Mouse (Mus musculus): ENCODE measurements around the gene Ric8a. TPM values are rescaled to one million over a fixed set of nuclear protein-coding genes. Genes with fewer than 3 reads are reported as not detected.

Gene Ric8a
- total RNA-seq (2021), result 10 to 100 TPM; 76.8 to 83.7 TPM

DNA sequence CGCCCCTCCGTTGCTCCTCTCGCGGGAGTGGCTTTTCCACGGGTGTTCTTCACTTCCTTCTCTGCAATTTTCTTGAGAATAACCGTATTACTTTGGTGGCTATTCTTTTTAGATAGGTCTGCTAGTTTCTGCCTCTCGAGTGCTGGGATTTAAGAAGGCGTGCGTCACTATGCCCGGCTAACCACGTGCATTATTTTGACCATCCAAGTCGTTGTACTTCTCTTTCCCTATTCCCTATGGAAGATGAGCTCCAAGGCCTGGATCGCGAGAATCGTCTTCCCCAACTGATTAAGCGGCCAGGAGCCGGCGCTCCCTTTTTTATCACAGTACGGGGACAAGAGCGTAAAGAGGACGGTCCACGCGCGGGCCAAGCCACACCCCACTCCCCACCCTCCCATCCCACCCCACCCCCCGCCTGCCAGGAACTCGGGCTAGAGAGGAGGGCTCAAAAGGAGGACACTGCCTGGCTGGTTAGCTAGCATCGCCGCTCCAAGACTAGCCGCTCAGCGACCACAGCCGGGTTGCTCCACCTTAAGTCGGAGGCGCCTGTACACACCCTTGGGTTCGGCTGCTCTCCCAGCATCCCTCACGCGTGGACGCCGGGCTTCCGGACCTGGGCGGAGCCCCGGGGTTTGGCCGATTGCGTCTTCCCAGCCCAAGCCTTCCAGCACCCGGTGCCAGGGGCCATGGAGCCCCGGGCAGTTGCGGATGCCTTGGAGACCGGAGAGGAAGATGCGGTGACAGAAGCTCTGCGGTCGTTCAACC, at the start of gene Ric8a:
Gene Ric8a, plus strand, starts transcription at position 173 of the 765 bp plus-strand sequence.
- DNase-seq, result peak; percentile 90 to 91

DNA sequence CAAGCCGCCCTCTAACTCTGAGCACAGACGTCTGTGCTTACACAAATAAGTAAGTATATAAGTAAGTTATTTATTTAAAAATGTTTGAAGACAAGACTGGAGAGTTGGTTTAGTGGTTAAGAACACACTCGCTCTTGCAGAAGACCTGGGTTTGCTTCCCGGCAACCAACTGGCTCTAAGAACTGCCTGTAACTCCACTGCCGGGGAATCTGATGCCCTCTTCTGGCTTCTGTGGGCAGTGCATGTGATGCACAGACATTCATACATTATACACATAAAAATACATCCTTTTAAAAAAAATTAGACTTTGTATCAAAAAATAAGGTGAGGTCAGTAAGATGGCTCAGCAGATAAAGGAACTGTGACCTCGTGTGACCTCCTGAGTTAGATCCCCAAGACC, 46.3 kb upstream of the Ric8a start:
- DNase-seq, result no peak

DNA sequence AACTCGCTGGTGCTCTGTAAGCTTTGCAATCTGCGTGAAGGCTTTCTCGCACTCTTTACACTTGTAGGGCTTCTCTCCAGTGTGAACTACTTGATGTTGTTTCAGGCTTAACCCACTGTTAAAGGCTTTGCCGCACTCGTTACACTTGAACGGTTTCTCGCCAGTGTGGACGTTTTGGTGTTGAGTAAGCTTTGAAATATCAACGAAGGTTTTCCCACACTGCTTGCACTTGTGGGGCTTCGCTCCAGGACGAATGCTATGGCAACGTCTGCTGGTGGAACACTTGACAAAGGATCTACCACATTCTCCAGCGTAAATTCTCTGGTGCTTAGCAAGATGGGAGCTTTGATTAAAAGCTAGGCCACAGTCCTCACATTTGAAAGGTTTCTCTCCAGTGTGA, 45.0 kb upstream of the Ric8a start:
- DNase-seq, result peak in 1 of 2 experiments; percentile 35

DNA sequence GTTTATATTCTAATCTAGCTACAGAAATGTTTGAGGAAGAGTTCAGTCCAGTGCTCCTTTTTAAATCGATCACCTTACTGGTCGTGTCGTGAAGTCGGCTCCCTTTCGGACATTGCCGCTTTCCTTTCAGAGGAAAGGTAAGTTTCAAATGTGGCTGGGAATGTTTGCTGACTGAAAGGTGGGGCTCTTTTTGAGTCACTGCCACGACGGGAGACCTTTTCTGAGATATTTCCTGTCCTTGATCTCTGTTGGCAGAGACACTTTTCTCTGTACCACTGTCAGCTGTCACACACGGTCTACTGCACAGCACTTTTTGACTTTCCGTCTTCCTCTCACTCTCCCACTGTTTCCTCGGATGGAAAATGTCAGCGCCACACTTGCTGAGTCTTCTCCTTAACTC, 43.9 kb upstream of the Ric8a start:
- no peak for DNase-seq

DNA sequence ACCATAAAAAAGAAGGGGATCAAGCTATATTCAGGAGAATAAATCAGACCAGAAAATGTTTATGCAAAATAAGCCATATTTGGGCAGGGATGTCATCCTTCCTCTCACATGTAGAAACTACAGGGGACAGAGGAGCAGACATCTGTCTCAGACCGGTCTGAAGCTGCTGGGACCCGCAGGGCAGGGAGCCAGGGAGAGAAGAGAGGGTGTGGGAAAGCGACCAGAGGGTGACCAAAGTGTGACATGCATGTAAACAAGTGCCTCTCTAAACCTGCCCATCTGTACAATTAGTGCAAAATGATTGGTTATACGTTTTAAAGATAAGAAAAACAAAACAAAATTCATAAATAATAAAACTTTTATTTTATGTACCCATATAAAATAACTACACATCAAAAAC, 36.6 kb upstream of the Ric8a start:
- DNase-seq, result no peak

DNA sequence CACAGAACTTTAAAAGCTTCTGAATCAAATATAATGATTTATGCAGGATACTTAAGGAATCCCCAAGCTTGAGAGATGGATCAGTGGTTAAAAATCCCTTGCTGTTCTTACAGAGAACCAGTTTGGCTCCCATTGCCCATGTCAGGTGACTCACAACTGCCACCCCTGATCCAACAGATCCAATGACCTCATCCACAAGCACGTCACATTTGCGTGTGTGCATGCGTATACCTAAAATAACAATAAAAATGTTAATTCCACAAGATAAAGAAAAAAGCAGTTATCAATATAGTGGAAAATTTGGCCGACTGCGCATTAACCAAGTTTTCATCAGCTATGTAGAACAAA, 35.5 kb upstream of the Ric8a start:
- DNase-seq, result no peak

DNA sequence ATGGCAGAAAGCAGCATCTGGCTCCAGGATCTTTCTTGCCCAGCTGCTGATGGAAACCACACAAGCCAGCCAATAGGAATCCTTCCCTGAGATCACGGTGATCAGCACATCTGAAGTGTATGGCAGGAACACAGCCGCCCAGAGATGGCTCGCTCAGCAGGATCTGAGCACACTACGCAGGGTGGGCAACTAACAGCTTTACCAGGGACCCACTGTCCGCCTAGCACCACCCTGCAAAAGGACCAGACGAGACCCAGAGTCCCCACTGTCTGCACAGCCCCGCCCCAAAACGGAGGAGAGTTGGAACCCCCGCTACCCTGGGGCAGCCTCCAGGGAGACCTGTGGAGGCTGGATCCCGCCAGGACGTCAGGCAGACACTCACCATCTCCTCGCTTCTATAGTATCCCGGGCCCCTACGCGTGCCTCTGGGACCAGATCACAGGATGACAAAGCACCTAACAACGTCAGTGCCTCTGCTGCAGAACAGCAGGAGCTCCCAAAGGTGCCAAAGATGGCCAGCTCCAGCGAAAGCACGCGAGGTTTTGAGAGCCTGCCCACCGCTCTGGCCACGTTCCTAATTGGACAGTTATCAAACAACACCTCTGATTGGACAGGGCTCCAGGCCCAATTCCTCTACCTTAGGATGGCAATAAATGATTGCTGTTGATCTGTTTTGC, 35.0 kb upstream of the Ric8a start, which contains the start of gene Zfp941:
Gene Zfp941, minus strand, starts transcription at position 526 of the 677 bp plus-strand sequence.
- DNase-seq, result peak in 1 of 2 experiments; percentile 36

DNA sequence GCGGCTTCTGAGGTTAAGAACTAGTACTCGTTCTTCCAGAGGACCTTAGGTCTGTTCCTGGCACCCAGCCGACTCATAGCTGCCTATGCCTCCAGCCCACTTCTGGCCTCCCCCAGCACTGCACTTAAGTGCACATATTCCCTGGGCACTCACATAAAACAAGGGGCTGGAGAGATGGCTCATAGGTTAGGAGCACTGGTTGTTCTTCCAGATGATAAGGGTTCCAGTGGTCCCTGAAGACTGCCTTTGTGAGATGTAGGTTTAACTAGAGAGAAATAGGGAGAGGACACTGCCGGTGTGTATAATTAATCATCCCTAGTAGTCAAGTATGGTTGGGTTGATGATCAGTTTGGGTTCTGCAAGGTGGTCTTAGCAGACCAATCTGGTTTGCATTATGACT, 34.0 kb upstream of the Ric8a start:
- no peak for DNase-seq

DNA sequence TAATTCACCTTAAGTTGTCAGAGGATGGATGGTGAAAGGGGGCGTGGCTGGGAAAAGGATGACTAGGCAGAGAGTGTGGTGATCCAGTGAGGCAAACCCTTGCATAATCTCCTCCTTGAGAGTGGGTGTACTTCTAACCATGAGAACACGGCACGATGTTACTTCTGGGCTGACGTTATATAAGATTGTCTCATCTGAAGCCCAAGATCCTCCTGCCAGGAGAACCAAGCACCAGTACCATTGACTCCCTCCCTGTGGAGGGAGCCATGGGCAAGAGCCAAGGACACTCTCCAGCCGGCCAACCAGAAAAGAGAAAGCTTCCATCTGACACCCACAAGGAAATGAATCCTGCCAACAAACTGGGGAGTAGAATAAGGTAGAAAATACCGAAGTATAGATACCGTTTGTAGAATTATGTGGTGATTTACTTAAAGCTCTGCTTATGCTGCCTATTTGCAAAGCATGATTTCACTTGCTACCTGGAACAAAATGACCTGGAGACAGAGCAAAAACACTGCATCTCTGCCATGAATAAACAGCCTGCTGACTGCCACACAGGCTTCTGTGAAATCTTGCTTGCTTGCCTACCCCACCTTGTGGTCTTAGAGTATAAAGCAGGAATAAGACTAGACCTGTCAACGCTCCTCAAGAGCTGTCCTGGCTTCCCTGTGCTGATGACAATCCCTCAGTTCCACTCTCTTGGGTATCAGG, 28.4 kb upstream of the Ric8a start:
- DNase-seq, result peak; percentile 45 to 57

DNA sequence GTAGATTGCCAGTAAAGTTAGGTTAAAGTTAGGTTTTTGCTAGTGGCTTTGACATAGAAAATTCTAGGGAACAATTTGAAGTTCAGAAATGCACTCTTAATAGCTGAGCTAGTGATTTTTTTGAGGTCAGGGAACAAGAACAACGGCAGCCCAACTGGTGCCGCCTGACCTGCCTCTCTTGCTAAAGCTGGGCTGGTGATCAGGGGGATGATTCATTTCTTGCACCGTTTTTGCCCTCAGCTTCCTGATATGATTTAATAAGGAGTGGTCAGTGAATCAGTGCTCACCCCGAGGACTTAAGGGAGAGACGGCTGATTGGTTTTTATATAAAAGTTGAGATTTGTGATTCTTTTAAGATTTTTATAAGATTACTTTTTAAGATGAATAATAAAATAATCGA, 25.3 kb upstream of the Ric8a start:
- DNase-seq, result no peak

DNA sequence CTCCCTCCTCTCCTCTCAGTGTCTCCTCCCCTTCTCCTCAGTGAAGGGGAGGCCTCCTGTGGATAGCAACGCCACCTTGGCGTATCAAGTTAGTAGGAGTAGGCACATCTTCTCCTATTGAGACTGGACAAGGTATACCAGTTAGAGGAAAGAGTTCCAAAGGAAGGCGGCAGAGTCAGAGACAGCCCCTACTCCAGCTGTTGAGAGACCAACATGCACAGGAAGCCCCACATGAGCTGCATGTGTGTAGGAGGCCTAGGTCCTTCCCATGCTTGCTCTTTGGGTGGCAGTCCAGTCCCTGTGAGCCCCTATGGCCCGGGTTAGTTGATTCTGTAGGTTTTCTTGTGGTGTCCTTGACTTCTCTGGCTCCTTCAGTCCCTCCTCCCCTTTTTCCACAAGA, 23.4 kb upstream of the Ric8a start:
- DNase-seq, result no peak

DNA sequence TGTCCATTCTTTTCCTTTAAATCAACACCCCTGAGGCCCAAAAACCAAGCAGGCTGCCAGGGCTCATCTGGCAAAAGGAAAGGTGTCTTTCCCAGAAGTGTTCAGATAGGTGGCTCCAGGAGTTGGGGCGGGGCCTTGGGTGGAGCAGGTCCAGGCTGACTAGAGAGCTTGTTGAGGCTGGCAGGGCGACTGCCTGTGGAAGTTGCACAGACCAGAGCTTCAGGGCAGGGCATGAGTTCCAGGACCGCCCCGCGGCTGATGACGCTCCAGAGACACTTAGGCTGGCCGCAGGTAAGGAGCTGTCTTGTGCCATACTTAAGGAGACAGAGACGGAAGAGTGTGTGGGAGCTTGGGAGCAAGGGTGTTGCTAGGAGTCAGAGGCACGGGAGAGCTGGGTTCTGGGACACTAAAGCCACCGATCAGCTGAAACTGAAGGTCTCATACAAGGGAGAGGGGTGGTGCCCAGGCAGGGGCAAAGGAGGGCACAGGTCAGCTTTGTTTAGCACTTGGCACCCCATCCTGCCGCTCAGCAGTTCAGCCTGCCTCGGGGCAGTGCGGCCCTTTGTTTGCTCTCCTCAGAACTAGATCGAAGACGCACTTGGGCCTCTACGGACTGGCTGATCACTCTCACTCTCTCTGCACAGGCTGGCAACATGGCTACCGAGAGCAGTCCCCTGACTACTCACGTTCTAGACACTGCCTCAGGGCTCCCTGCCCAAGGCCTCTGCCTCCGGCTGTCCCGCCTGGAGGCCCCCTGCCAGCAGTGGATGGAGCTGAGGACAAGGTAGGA, 21.6 kb upstream of the Ric8a start, which contains the start of gene Urah:
Gene Urah, plus strand, starts transcription at position 51 of the 790 bp plus-strand sequence.
- DNase-seq, result no peak

DNA sequence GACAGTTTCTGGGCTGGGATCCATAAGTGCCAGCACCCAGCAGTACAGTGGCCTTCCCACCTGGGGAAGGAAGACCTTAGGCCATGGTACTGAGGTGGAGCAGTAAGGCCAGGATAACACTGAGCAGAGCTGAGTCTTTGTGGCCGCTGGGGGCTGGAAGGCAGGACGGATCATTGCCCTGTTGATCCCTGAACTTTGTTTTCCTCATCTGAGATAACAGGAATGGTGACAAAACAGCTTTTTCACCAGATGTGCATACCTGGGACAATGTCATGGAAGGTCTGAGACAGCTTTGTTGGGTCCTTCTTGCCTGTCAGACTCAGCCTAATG, 21.0 kb upstream of the Ric8a start:
- no peak for DNase-seq

DNA sequence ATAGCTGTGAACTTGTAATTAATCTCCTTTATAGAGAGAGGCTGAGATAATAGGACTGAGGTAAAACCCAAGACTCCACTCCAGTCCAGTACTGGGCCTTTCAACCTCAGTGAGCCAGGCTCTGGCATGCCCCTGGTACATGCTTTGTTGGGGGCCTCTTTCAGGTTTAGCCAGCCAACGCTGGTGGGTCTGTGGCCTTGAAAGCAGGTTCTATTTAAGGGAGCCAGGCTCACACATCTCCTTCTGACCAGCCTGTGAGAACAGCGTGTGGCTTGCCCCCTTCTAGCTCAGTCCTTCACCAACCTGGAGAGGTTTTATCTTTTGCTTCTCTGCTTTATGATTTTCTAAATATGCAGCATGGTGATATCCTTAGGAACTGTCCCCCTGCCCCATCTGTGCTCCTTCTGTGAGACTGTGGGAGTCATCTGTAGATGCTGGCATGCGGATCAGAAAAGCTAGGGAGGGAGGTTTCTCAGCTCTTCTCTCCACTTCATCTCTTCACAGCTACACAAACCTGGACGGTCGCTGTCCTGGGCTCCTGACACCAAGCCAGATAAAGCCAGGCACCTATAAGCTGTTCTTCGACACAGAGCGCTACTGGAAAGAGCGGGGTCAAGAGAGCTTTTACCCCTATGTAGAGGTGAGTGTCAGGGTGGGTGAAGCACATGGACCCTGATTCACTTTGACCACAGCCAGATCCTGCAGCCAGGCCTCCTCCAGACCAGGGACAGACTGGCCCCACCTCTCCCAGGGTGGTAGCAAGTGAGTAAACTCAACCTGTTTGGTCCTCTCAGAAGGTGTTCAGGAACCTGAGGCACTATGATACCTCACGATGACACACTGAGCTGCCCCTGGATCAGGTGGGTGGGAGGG, 20.3 kb upstream of the Ric8a start:
- peak; percentile 48 to 57 for DNase-seq

DNA sequence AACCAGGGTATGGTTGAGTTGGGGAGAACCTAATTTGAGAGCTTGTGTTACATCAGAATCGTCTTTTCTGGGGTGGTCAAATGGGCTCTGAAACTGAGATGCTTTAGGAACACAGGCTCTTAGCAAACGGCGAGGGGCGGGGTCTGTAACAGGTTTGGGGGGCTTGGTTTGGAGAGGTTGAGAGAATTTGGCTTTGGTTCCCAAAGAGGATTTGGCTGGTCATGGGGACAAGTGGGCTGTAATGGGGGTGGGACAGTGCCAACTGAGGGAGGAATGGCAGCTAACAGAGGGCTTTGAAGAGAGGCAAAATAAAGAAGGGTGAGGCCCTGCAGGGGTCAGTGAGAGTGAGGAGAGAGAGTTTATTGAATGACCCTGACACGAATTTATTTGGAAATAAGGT, 17.2 kb upstream of the Ric8a start:
- no peak for DNase-seq

DNA sequence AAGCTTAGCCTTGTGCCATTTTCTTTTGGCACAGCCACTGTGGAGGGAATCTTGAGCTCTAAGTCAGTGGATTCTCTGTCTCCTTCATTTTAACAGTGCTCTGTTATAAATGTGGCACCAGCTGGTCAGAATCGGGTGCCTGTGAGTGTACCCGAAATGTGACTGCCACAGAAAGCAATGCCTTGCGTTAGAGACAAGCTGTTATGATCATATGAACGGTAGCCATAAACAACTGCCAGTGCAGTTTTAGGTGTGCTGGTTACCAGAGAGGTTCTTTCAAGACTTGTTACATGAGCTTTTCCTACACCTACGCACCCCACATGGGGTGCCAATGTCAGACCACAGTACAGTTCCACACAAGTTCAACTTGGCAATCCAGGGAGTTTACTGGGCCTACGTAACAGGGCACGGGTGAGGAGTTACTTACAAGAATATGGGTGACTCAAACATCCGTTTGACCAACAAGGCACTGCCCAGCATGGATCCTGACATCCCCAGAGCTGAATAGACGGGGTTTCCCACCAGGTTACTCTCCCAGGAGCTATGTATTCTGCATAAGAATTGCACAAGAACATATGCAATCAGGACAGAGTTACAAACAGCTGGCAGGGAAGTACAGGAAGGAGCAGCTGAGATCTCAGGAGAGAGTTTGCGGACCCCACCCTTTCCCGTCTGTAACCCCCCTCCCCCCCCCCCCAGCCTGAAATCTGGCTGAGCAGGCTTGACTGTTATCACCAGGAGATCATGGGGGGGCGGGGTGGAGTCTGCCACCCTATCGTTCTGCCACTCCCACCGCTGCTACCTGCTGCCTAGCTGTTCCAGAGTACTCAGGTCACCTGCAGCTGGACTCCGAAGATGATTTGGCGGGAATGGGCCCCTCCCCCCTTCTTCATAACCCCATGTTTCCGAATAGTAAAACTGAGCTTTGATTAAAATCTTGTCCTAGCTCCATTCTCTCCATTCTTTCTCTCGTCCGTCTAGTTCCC, 15.7 kb upstream of the Ric8a start:
- no peak for DNase-seq

DNA sequence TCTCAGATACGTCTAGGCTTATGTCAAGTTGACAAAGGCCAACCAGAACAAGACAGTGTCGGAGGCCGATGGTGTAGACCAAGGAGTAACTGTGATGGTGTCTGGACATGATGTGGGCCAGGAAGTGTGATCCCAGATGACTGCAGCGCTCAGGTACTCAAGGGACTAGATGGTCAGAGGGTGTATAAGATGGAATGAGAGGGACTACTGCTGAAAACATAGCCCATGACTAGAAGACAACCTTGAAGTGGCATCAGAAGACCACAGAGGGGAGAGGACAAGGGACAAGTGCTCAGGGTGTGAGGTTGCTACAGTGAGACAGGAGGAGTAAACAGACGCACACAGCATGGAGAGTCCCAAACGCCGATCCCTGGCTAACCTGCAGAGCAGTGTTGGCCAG, 13.0 kb upstream of the Ric8a start:
- no peak for DNase-seq

DNA sequence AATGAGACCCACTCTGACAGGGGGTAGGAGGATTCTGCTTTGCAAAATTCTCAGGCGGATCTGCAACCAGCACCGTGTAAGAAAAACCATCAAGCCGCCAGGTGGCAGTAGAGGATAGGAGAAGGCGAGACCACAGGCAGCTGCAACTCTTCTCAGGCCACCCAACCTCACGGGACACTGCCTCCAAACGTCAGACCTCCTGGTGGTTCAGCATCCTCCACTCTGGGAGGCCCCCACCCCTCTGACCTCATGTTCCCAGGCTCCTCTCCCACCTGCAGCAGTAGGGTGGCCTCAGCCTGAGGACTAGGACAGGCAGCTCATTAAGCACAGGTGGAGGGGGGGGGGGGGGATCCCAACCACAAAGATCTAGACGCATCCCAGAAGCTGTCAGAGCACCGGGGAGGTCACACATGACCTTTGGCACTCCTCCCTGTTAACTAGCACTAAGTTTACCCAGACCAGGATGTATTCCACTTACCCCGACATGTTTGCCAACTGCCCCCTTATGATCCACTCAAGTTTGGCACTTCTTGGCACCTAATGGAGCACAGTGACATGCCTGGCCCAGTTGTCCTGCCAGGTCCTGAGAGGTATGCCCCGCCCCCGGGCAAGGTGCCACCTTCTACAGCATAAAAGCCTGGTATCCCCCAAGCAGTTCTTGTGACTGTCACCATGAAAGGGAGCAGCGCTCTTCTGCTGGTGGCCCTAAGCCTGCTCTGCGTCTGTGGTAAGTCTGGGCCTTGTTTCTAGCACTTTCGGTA, 11.7 kb upstream of the Ric8a start, which contains the start of gene Scgb1c1:
Gene Scgb1c1, plus strand, starts transcription at position 643 of the 761 bp plus-strand sequence.
- peak; percentile 87 to 91 for DNase-seq

DNA sequence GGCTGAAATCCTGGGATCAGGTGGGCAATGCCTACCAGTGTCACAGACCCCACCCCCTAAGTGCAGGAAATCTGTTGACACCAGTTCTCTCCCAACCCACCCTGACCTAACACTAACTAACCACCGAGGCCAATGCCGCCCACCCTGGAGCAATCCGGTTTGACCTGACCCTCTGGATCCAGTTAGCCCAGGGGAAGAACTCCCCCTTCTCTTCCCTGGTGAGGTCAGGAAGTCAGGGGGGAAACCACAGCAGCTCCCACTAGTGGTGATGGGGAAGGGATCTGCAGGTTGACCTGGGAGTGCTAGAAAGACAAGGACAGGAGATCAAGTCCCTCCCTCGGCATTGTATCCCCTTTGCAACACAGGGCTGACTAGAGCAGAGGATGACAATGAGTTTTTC, 11.1 kb upstream of the Ric8a start:
- DNase-seq, result no peak

DNA sequence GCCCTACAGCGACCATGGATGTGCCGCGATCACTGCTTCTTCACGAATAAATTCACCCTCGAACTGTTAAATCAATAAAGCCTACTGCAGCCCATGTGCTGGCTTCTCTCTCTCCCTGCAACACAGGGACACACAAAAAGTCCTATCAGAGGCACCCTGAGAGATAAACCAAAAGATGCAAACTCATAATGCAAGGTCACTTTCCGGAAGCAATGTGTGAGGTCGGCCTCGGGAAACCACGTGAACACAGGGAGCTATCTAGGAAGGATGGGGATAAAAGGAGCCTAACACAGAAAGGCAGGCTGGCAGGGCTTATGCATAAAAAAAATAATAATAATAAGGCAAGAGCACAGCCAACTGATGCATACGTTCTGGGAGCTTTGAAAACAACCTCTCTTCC, 10.1 kb upstream of the Ric8a start:
- DNase-seq, result no peak
